Mouse (Mus musculus): ENCODE data around the gene Ppp1r32. TPM values are rescaled to one million over a fixed set of nuclear protein-coding genes. Genes with fewer than 3 reads are reported as not detected.

The Ppp1r32 gene
- 0.19 and 0.22 TPM in 2 replicates for polyA plus RNA-seq (2015; fragmentation: Nextera tagmentation; extraction: Ambion mirVana)

GRCm38 (mm10) chr19:10482703-10483102, at the start of gene Ppp1r32:
Gene Ppp1r32 (minus strand): TSS chr19:10482928.
- Histone ChIP-seq H3K9ac (no peak within 1 kb of the TSS), H3K9me3 (no peaks in the 10 kb centered on the region), H3K4me1 (0 out of 2 replicates have a peak, but pooled peaks cover 3% of the 10 kb centered on the region), H3K4me2 (no peak within 1 kb of the TSS), H3K36me3 (no peaks in the 10 kb centered on the region), H3K4me3 (replicated peaks) (no peak within 1 kb of the TSS), H3K27ac (no peak within 1 kb of the TSS), H3K27me3 (replicated peaks) (0 out of 2 replicates have a peak, but pooled peaks cover 6% of the 10 kb centered on the region)
- no peak; the same call in 1 of the 2 replicates for ATAC-seq (ENCODE audit: insufficient read depth, low FRiP score, low read depth)
- 38% methylated on average over 6 of the region's 6 CpGs for WGBS

GRCm38 (mm10) chr19:10530082-10530481, 47.4 kb upstream of the Ppp1r32 start:
- ATAC-seq (ENCODE audit: insufficient read depth, low FRiP score, low read depth), result no peak
- WGBS, result 95% methylated on average over 1 of the region's 1 CpGs
- H3K27me3 ChIP-seq (replicated peaks), result no peaks in the 10 kb centered on the region
- no peak overlapping the region for H3K4me2 ChIP-seq
- no peak overlapping the region for H3K27ac ChIP-seq
- H3K4me3 ChIP-seq (replicated peaks), result no peak overlapping the region
- H3K9me3 ChIP-seq, result no peaks in the 10 kb centered on the region
- peaks cover 37% of the 10 kb centered on the region for H3K36me3 ChIP-seq
- H3K9ac ChIP-seq, result no peak overlapping the region
- H3K4me1 ChIP-seq, result peaks cover 15% of the 10 kb centered on the region

GRCm38 (mm10) chr19:10525910-10526309, 43.2 kb upstream of the Ppp1r32 start, which contains the start of gene Sdhaf2:
Gene Sdhaf2 (minus strand): TSS chr19:10526142.
- Histone ChIP-seq H3K36me3 (peaks cover 15% of the 10 kb centered on the region), H3K27ac (peak within 1 kb of the TSS; percentile 97), H3K4me2 (peak within 1 kb of the TSS; percentile 64), H3K27me3 (replicated peaks) (no peaks in the 10 kb centered on the region), H3K4me3 (replicated peaks) (peak within 1 kb of the TSS; percentile 86), H3K9me3 (no peaks in the 10 kb centered on the region), H3K4me1 (peaks cover 18% of the 10 kb centered on the region), H3K9ac (peak within 1 kb of the TSS; percentile 82)
- WGBS, result under 1% methylated on average over 11 of the region's 11 CpGs
- ATAC-seq (ENCODE audit: insufficient read depth, low FRiP score, low read depth), result no peak; the same call in 1 of the 2 replicates

GRCm38 (mm10) chr19:10525106-10525901, 42.6 kb upstream of the Ppp1r32 start, which contains the start of gene Cpsf7:
Gene Cpsf7 (plus strand): TSS chr19:10525266.
- H3K9me3 ChIP-seq, result no peaks in the 10 kb centered on the region
- H3K4me3 ChIP-seq (replicated peaks), result peak within 1 kb of the TSS; percentile 86
- WGBS, result under 1% methylated on average over 88 of the region's 93 CpGs
- H3K36me3 ChIP-seq, result peaks cover 10% of the 10 kb centered on the region
- peak; percentile 92 for ATAC-seq (ENCODE audit: insufficient read depth, low FRiP score, low read depth)
- H3K9ac ChIP-seq, result peak within 1 kb of the TSS; percentile 82
- peaks cover 18% of the 10 kb centered on the region for H3K4me1 ChIP-seq
- no peaks in the 10 kb centered on the region for H3K27me3 ChIP-seq (replicated peaks)
- peak within 1 kb of the TSS; percentile 64 for H3K4me2 ChIP-seq
- H3K27ac ChIP-seq, result peak within 1 kb of the TSS; percentile 97

- WGBS, result under 1% methylated on average over 19 of the region's 19 CpGs
- H3K4me1 ChIP-seq, result peaks cover 18% of the 10 kb centered on the region
- peak overlapping the region; percentile 64 for H3K4me2 ChIP-seq
- peak overlapping the region; percentile 86 for H3K4me3 ChIP-seq (replicated peaks)
- no peaks in the 10 kb centered on the region for H3K9me3 ChIP-seq
- peak overlapping the region; percentile 52 for H3K9ac ChIP-seq
- ATAC-seq (ENCODE audit: insufficient read depth, low FRiP score, low read depth), result no peak
- peaks cover 6% of the 10 kb centered on the region; the same call in 1 of the 2 replicates for H3K36me3 ChIP-seq
- H3K27me3 ChIP-seq (replicated peaks), result no peaks in the 10 kb centered on the region
- peak overlapping the region; percentile 97 for H3K27ac ChIP-seq
Observed at GRCm38 (mm10) chr19:10524784-10525105, 42.0 kb upstream of the Ppp1r32 start.

- Histone ChIP-seq H3K4me3 (replicated peaks) (no peak overlapping the region), H3K4me1 (peaks cover 18% of the 10 kb centered on the region), H3K9me3 (no peaks in the 10 kb centered on the region), H3K27ac (no peak overlapping the region), H3K4me2 (peak overlapping the region; percentile 64; the same call in 1 of the 2 replicates), H3K36me3 (peaks cover 6% of the 10 kb centered on the region; the same call in 1 of the 2 replicates), H3K9ac (no peak overlapping the region), H3K27me3 (replicated peaks) (no peaks in the 10 kb centered on the region)
- 70% methylated on average over 5 of the region's 5 CpGs for WGBS
- ATAC-seq (ENCODE audit: insufficient read depth, low FRiP score, low read depth), result no peak
Observed at GRCm38 (mm10) chr19:10523483-10524080, 40.9 kb upstream of the Ppp1r32 start.

GRCm38 (mm10) chr19:10521926-10522325, 39.2 kb upstream of the Ppp1r32 start:
- Histone ChIP-seq H3K4me3 (replicated peaks) (no peak overlapping the region), H3K9ac (no peak overlapping the region), H3K27ac (no peak overlapping the region), H3K9me3 (no peaks in the 10 kb centered on the region), H3K4me2 (no peak overlapping the region), H3K36me3 (peaks cover 3% of the 10 kb centered on the region), H3K27me3 (replicated peaks) (no peaks in the 10 kb centered on the region), H3K4me1 (peaks cover 14% of the 10 kb centered on the region)
- ATAC-seq (ENCODE audit: insufficient read depth, low FRiP score, low read depth), result no peak
- WGBS, result 73% methylated on average over 1 of the region's 1 CpGs

- no peak overlapping the region for H3K27ac ChIP-seq
- 56% methylated on average over 1 of the region's 1 CpGs for WGBS
- no peak overlapping the region for H3K4me3 ChIP-seq (replicated peaks)
Observed at GRCm38 (mm10) chr19:10520355-10520754, 37.6 kb upstream of the Ppp1r32 start.

GRCm38 (mm10) chr19:10510759-10511330, 28.1 kb upstream of the Ppp1r32 start:
- no peak overlapping the region for H3K9ac ChIP-seq
- WGBS, result 70% methylated on average over 6 of the region's 6 CpGs
- H3K36me3 ChIP-seq, result peaks cover 10% of the 10 kb centered on the region; the same call in 1 of the 2 replicates
- ATAC-seq (ENCODE audit: insufficient read depth, low FRiP score, low read depth), result no peak
- H3K9me3 ChIP-seq, result no peaks in the 10 kb centered on the region
- no peak overlapping the region for H3K4me3 ChIP-seq (replicated peaks)
- H3K27me3 ChIP-seq (replicated peaks), result no peaks in the 10 kb centered on the region
- no peak overlapping the region for H3K27ac ChIP-seq
- no peak overlapping the region for H3K4me2 ChIP-seq
- no peaks in the 10 kb centered on the region for H3K4me1 ChIP-seq

More at GRCm38 (mm10) chr19:10520355-10520754, 37.6 kb upstream of the Ppp1r32 start:
- peaks cover 11% of the 10 kb centered on the region for H3K36me3 ChIP-seq
- H3K9me3 ChIP-seq, result no peaks in the 10 kb centered on the region
- H3K9ac ChIP-seq, result no peak overlapping the region
- H3K4me1 ChIP-seq, result peaks cover 4% of the 10 kb centered on the region; the same call in 1 of the 2 replicates
- ATAC-seq (ENCODE audit: insufficient read depth, low FRiP score, low read depth), result no peak
- H3K4me2 ChIP-seq, result no peak overlapping the region
- no peaks in the 10 kb centered on the region for H3K27me3 ChIP-seq (replicated peaks)

- peak; percentile 53; the same call in 1 of the 2 replicates for ATAC-seq (ENCODE audit: insufficient read depth, low FRiP score, low read depth)
- H3K27me3 ChIP-seq (replicated peaks), result no peaks in the 10 kb centered on the region
- no peak overlapping the region for H3K9ac ChIP-seq
- no peak overlapping the region for H3K4me2 ChIP-seq
- peaks cover 15% of the 10 kb centered on the region for H3K36me3 ChIP-seq
- no peak overlapping the region for H3K4me3 ChIP-seq (replicated peaks)
- WGBS, result 3% methylated on average over 4 of the region's 4 CpGs
- H3K9me3 ChIP-seq, result no peaks in the 10 kb centered on the region
- H3K4me1 ChIP-seq, result no peaks in the 10 kb centered on the region
- no peak overlapping the region for H3K27ac ChIP-seq
Observed at GRCm38 (mm10) chr19:10502571-10502970, 19.8 kb upstream of the Ppp1r32 start.

GRCm38 (mm10) chr19:10500581-10500980, 17.9 kb upstream of the Ppp1r32 start:
- no peak for ATAC-seq (ENCODE audit: insufficient read depth, low FRiP score, low read depth)
- WGBS, result 61% methylated on average over 8 of the region's 8 CpGs
- peaks cover 13% of the 10 kb centered on the region; the same call in 1 of the 2 replicates for H3K36me3 ChIP-seq

More at GRCm38 (mm10) chr19:10500581-10500980, 17.9 kb upstream of the Ppp1r32 start:
- Histone ChIP-seq H3K9ac (no peak overlapping the region), H3K9me3 (no peaks in the 10 kb centered on the region), H3K4me3 (replicated peaks) (no peak overlapping the region), H3K4me1 (no peaks in the 10 kb centered on the region), H3K27ac (peak overlapping the region; percentile 14; the same call in 1 of the 2 replicates), H3K4me2 (no peak overlapping the region), H3K27me3 (replicated peaks) (no peaks in the 10 kb centered on the region)

Measured in stomach, embryonic 15.5 days (tissue).